Mouse (Mus musculus) T-helper 2 cell (primary cell): Measurements from ENCODE around the gene Epha10.

Experiments
- in situ Hi-C: fragments of 300-600 bp; cut with MboI, MseI; formaldehyde crosslinking; loops from one replicate; pipeline ENCODE4 v1.15.1; 2025; ENCODE audit warnings: high pct_unique_total_duplicates

Gene Epha10

DNA sequence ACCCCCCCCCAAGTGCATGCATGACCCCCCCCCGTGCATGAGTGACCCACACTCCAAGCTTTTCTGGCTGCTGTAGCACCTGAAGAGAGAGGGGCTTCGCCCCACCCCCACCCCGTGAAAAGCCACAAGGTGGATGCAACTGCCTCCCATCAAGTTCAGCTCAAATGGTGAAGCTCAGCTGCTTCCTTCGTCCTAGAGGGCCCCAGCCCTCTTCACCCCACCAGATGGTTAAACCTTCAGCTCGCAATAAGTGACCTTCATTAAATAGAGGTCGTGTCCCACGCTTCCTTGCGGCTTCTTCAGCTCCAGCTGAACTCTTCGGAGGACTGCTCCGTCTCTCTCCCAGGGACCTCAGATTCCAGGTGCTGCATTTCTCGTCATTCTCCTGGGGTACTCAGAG is at the start of gene Epha10:
Gene Epha10 (plus strand): TSS at position 301 of the 400 bp plus-strand sequence.
- in situ Hi-C loops = no loop called here

DNA sequence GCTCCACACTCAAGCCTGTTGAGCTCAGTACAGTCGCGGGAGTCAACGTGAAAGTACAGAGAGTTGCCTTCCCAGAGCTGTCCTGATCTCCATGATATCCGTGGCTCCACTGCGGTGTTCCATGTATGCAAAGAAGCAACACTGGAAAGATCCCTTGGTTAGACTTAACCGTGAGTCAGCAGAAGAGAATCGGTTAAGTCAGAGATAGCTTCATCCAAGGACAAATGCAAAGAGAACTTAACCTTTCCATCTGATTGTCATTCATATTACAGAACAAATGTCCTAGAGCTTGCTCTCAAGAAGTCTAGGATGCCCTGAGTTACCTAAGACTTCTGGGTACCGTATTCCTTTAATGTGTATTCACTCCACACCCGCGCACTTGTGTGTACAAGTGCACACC is 47.9 kb upstream of the Epha10 start:
- in situ Hi-C loops = no loop called here

DNA sequence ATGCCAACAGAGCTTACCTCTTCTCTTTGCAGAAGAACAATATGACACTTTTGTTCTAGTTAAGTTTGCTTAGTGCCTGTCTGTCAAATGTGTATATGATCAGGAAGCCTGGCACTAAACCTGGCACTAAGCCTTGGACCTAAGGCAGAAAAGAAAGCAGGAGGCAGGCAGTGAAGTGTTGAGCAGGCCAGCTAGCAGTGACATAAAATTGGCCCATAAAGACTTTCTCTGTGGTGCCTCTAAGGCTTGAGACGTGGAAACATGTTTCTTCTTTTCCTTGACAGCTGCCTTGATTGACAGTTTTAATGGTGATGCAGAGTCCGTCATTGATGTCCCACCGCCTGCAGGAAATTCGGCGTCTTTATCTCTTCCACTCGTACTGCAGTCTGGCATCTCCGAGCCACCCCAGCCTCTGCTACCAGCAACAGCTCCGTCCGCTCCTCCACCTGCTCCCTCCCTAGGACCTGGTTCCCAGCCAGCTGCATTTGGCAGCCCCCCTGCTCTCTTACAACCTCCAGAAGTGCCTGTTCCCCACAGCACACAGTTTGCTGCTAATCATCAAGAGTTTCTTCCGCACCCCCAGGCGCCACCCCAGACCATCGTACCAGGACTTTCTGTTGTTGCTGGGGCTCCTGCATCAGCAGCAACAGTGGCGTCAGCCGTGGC is 42.5 kb upstream of the Epha10 start:
- in situ Hi-C loops = no loop called here

DNA sequence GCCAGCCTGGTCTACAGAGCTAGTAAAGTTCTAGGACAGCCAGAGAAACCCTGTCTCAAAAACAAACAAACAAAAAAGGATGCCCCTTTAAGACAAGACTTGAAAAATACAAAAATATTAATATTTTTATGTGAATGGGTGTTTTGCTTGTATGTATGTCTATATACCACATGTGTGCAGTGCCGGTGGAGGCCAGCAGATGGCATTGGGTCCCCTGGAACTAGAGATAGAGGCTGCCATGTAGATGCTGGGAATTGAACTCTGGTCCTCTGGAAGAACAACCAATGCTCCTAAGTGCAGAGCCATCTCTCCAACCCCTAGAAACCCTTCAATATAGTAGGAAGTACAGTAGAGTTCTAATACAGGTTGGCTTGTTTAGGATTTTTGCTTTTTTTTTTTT is 39.7 kb upstream of the Epha10 start:
- in situ Hi-C loops = no loop called here

DNA sequence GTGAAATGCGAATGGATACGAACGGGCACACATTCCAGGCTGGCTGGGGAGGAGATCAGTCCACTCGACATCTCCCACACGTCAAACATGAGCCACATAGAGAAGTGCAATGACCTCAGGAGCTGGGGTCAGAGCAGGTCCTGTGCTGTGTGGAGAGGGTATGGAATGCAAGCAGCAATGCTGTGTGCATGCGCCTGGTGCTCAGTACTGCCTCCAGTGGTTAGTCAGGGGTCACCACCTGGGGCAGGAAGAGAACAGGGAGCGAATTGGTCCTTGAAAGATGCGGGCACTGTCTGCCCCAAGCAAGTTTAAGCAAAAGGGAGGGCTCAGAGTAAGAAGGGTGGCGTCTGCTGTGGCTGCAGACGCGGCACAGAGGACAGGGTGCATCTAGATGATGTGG is 37.2 kb upstream of the Epha10 start:
- in situ Hi-C loops = no loop called here

DNA sequence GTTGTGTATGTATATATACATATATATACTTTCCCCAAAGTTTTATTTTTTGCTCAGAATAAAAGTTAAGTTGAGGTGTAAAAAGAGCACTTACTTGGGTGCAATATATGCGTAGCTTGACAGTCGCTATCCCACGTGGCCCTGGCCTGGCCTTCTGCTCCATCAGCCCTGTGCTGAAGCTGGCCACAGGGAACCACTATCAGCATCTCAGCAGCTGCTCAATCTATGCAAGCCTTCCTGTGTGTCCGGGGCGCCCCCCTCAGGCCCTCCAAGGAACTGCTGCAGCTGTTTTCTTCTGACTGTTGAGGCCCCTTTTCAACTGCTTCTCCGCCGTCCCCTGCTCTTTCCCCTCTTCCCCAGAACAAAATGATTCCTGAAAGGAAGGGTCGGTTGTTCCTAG is 33.1 kb upstream of the Epha10 start:
- in situ Hi-C loops = loop anchor here (5.0 kb wide), 1 partner anchor 40 kb away; no protein-coding TSS in a partner anchor

DNA sequence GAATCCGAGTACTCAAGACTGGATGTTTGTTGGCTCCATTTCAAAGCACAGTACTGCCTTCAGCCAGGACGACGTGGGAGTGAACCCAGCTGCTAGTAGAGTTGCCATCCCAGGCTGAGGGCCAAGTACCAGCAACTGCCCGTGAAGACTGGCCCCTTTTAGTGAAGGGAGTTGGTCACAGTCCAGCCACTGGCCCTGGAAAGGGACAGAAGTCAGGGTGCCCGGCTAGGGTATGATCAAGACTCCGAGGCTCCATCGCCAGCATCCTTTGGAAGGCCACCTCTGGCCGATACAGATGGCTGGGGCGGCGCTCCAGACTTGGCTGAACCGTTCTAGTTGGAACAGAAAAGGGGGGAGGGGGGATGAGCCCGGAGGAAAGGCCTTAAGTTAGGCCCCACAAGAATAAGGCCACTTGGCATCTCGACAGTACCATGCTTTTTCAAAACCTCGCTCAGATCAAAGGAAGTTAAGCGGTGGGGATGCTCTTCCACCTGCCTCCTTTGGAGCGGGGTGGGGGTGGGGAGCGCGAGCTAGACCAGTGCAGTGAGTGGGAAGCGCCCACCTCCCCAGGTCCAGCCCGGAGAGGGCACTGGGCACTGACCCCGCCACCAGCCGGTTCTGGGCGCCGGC is 31.0 kb upstream of the Epha10 start:
- in situ Hi-C loops = loop anchor here (5.0 to 10.0 kb wide), 2 partner anchors 42 to 275 kb away; partner anchors contain the start of gene Zc3h12a

DNA sequence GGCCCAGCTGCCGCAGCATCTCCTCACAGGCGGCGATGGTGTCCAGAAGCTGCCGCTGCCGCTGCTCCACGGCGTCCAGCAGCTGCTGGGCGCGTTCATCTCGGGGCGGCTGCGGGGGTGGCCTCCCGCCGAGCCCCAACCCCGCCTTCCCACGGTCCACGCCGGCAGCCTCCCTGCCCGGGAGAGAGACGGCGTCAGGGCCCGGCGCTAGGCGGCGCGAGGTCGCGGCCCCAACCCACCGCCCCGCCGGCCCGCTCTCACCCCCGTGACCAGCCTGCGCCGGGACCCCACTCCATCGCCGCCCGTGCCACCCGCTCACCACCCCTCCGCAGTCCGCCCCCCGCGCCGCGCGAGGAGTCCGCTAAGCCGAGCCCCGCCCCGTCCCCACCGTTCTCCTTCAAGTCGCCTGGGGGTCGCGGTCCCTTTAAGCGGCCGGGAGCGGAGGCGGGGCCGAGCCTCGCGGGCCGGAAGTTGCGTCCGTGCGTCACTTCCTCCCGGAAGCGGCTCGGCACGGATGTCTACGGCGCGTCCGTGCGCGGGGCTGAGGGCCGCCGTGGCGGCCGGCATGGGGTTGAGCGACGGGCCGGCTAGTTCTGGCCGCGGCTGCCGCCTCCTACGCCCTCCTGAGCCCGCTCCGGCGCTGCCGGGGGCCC is 30.3 kb upstream of the Epha10 start, which contains the start of gene Yrdc:
Gene Yrdc (plus strand): TSS at position 419 of the 653 bp plus-strand sequence.
- in situ Hi-C loops = loop anchor here (10.0 kb wide), 1 partner anchor 274 kb away; the partner anchor contains the start of gene Zc3h12a

DNA sequence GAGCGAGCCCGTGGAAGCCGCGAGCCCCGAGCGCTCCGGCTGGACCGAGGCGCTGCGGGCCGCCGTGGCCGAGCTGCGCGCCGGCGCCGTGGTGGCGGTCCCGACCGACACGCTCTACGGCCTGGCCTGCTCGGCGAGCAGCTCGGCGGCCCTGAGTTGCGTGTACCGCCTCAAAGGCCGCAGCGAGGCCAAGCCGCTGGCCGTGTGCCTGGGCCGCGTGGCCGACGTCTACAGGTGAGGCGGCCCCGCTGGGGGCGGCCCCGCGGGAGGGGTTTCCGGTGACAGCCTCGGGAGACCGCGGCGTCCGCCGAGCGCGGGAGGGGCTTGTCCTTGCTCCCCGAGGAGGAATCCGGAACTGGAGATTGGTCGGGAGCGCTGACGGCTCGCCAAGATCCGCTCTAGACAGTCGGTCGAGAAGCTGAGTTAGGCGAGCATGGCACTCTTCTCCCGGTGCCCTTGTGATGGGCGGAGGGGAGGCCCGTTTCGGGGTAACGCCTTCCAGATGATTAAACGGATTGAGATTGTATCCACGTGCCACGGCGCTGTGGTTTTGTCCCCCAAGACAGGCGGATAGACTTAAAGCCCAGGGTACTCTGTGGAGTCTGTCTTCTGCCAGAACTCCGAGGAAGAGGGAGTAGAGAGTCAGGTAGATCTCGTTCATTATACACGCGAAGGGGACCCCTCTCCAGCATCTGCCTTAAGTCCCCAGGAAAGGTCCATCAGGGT is 29.6 kb upstream of the Epha10 start, which contains the start of gene 1110065P20Rik:
Gene 1110065P20Rik (minus strand): TSS at position 264 of the 726 bp plus-strand sequence.
- in situ Hi-C loops = loop anchor here (10.0 kb wide), 1 partner anchor 274 kb away; the partner anchor contains the start of gene Zc3h12a

DNA sequence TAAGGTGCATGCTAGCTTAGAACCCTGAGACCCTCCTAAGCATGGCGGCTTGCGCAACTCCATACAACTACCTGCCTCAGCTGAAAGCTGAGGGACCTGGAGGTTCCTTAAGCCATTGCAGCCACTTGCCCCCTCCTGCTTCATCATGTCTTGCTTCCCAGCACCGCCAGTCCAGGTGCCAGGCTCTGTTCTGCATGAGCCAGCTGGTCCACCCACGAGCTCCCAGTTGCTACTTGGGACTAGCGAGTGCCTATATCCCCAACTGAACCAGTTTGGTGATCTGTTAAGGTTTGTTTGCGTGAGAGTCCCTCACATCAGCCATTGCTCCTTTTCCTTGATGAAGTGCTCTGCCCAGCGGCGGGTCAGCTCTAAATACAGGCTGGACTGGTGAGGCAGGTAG is 24.4 kb upstream of the Epha10 start:
- in situ Hi-C loops = loop anchor here (10.0 kb wide), 1 partner anchor 269 kb away; the partner anchor contains the start of gene Zc3h12a

DNA sequence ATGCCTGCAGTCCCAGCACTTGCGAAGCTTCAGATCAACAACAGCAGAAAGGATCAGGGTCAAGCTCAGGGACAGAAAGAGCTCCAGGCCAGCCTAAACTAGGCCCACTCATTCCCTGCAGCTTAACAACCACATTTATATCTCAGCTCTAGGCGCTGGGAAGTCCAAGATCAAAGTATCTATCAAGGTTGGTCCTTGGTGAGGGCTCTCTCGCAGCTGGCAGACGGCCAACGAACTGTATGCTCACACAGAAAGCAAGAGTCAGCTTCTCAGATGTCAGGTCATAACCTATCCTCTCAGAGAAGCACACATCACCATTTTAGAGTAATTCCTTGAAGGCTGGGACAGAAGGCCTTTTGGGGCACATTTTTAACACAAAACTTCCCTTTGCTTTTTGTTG is 22.3 kb upstream of the Epha10 start:
- in situ Hi-C loops = loop anchor here (10.0 kb wide), 1 partner anchor 266 kb away; the partner anchor contains the start of gene Zc3h12a

DNA sequence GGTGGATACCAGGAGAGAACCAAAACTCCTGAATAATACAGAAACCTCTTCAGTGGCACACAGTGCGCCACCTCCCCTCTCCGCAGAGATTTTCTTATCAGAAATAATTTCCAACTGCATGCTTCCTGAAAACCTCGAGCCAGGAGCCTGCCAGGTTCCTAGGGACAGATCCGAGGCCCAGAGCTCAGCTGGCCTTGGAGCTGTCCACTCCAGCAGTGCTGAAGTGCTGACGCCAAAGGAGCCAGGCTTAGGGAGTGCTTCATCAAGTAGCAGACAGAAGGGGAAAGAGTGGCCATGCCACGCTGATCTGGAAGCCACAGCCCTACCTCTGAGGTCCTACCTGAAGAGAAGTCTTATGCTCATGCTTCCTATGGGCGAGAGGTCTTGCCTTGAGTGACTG is 20.3 kb upstream of the Epha10 start:
- in situ Hi-C loops = no loop called here

DNA sequence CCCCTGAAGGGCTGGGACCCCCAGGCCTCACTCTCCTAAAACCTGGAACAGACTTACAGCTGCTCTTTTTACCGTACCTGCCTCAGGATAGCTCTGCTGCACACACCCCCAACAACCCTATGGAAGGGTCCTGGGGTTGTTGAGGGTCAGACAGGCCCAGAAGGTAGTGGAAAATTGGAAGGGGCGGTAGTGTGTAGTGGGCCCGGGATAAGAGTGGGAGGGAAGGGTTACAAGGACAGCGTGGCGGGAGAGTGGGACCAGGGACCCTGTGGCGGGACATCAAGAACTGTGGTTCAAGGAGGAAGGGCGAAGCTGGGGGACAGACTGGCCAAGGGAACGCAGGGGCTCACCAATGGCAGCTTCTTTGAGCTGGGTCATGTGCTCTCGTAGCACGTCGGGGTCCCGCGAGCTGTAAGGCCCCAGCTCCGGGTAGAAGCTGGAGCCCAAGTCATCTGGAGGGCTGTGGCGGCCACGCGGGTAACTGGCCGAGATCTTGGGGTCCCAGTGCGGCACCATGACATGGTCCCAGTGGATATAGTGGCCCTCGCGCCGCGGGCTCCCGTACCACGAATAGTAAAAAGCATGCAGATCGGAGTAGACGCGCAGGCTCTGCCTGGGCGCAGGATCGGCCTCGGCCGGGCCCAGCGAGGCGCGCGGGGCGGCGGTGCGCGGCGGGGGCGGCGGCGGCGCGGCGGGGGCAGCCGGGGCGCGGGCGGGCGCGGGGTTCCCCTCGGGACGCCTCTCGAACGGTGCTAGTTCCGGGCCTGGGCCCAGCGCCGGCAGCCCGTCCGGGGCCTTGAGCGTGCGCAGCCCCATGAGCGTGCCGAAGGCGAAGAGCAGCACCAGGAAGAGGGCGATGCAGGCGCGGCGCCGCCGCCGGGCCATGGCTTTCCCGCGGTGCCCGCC is 19.2 kb upstream of the Epha10 start, which contains the start of gene Maneal:
Gene Maneal (minus strand): TSS at position 889 of the 906 bp plus-strand sequence.
- in situ Hi-C loops = no loop called here

DNA sequence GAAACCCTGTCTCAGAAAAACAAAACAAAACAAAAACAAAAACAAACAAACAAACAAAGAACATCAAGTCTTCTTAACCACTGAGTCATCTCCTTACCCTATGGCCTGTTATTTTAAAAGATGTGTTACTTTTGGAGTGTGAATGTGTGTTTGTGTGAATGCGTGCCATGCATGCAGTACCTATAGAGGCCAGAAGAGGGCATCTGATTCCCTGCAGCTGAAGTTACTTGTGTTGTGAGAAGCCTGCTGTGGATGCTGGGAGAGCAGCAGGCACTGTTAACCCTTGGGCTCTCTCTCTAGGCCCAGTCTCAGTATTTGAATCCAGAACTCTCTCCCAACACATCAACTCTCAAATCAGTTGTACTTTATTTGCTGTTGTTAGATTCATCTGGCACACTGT is 8.0 kb upstream of the Epha10 start:
- in situ Hi-C loops = no loop called here

DNA sequence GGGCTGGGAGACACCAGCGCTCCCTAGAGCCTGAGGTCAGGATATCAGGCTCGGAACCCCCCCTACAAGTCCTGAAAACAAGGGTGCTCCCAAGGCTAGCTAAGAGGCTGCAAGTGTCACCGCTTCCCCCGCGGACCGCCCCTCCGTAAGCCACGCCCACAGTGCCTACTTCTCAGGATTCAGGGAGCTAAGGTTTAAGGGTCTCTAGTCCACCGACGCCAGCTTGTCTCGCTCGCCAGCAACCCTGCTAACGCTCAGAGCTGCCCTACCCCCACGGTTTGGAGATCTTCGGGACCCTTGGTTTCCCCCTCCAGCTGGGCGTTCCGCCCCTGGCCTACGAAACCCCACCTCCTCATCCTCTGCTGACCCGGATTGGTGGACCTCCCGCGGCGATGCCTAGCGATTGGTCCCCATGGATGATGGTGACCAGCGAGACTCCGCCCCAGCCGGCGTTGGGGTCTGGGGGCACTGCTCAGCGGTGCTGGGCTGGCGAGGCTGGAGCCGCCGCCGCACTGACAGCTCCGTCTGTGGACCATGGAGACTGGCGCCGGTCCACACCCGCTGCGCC is 726 bp downstream of the Epha10 start:
- in situ Hi-C loops = no loop called here

DNA sequence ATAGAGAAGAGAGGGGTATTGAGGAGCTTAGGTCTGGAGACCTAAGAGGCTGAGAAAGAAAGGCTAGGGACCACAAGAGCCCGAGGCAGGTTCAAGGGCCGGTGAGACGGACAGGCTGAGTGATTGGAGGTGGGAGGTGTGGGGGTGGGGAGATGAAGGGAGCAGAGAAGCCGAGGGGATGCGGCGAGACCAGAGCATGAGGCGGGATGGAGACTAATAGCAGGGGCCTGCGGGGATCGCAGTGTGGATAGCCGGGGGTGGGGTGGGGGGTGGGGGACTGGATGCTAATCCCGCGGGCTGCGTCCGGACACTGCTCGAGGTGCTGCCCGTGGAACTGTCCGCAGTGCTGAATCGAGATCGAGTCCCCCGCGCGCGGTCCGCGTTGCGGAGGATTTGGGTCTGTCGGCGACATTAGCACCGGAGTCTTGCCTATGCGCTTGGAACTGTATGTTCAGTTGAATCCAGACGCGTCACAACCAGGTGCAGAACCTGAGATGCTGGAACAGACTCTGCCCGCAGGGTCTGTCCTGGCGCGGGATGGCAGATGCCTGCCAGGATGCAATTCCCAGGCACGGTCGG is 1.5 kb downstream of the Epha10 start:
- in situ Hi-C loops = no loop called here

DNA sequence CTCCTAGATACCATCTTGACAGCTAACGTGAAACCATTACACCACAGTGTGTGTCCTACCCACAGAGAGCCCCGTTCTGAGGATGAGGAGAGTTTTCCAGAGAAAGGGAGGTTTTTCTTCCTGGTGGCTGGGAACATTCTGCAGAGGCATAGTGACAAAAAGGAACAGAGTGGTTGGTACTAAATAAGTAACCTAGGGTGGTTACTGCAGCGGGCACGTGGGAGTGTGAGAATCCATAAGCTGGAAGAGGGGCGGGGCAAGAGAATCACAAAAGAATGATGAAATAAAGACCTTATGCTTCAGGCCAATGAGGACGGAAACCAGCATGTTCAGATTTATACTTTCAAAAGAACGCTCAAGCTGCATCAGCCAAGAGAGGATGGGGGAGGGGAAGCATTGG is 8.0 kb downstream of the Epha10 start:
- in situ Hi-C loops = no loop called here

DNA sequence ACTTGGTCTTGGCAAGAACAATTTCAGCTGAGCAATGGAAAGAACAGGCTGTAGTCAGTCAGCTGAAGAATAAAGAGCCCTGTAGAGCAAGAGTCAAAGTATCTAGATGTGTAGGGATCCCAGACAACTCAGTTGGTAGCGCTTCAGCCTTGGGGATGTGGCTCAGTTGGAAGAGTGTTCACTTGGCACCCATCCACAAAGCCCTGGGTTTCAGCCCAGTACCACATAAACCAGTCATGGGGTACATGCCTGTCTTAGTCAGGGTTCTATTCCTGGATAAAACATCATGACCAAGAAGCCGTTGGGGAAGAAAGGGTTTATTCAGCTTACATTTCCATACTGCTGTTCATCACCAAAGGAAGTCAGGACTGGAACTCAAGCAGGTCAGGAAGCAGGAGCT is 9.2 kb downstream of the Epha10 start:
- in situ Hi-C loops = no loop called here

DNA sequence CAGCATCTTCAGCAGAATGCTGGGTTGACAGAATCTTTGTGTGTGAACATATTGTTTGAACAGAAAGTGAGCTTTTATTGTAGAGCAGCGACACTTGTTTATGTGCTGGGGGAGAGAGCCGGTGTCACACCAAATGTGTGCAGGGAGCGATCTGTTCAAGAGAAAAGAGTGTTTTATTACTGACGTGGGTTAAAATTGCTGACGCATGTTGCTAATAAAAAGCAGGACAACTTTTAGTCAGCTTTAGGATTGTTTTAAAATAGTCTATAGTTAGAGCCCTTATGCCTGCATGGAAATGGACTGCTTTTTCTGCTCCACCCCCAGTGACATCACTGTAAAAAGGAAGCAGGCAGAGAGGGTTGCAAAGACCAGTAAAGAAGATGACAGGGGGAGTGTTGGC is 10.1 kb downstream of the Epha10 start:
- in situ Hi-C loops = no loop called here

DNA sequence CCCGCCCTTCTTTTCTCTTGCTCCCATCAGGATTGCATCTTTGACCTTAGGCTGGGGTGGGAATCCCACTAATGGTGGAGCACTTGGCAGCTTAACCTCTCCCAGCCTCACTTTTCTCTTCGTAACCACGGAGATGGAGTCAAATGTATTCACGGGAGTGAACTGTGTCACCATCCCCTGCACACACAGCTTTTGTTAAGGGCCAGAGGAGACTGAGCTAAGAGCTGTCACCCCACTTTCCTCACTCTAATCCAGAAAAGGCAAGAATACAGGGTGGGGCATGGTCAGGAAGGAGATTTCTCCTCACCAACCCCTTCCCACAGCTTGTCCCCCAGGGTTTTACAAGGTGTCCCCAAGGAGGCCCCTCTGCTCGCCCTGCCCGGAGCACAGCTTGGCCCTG is 13.1 kb downstream of the Epha10 start:
- in situ Hi-C loops = no loop called here
